ENCODE assay signal across 9 mouse cellular contexts in the genomic region with DNA sequence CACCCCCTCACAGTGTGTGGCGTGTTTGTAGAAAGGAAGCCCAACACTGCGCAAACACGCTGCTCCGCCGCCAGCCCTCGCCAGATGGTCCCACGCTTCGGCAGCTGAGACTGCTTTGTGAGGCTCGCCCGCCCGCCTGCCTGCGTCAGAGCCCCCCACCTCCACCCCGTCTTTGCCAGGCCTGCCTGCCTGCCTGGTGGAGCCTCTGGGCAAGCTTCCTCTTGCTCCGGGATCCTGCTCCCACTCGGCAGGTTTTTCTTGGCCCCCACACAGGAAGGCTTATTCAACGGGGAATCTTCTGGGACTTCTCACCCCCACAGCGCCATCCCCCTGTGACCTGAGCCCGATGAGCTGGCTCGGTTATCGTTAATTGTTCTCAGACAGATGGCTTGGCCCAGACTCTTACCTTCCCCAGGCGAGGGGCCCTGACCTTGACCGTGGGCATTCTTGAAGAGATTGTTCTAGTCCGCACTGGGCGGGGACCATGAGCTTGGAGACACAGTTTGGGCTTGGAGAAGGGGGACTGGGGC. TPM values are rescaled to one million over a fixed set of nuclear protein-coding genes. Genes with fewer than 3 reads are reported as not detected.
DNase-seq lines count a peak whose midpoint lies in the region; ATAC-seq and TF ChIP-seq lines count a peak whose summit lies in the region.
"Had no signal": no experiment of that assay in that cellular context is flagged by ENCODE, and none has a peak within 500 bp of the region (broad histone marks: within the 10 kb centered on the region; RNA-seq: fewer than 3 reads in every experiment).

No protein-coding gene starts in this region.

- peak overlapping the region; percentile 36 for H3K4me3 ChIP-seq in lung, embryonic 16.5 days (ENCODE audit: low read length)
- H3K4me3 ChIP-seq in lung, adult 2 months (replicated peaks; ENCODE audit: extremely low read depth, low read depth, low read length): no peak overlapping the region
- peak overlapping the region; percentile 15; the same call in 1 of the 2 replicates for H3K4me3 ChIP-seq in embryonic facial prominence, embryonic 12.5 days
- peak overlapping the region; percentile 17; the same call in 1 of the 2 replicates for H3K4me3 ChIP-seq in intestine, postnatal 0 days (ENCODE audit: low read depth, low read length)
- H3K4me3 ChIP-seq in limb, embryonic 10.5 days: peak overlapping the region; percentile 47
- peak overlapping the region; percentile 1; the same call in 1 of the 2 replicates for H3K4me3 ChIP-seq in thymus, adult 2 months (ENCODE audit: control insufficient read depth, insufficient read depth, low read length)
- H3K4me3 ChIP-seq: megakaryocyte, embryonic 14.5 days had no signal

- 5% methylated on average over 24 of the region's 24 CpGs for WGBS in lung, embryonic 16.5 days
- WGBS in lung, adult 2 months: 9% methylated on average over 24 of the region's 24 CpGs
- 3% methylated on average over 24 of the region's 24 CpGs for WGBS in embryonic facial prominence, embryonic 12.5 days
- 8% methylated on average over 24 of the region's 24 CpGs for WGBS in intestine, postnatal 0 days
- WGBS in limb, embryonic 10.5 days: 9% methylated on average over 24 of the region's 24 CpGs
- 10% methylated on average over 24 of the region's 24 CpGs for WGBS in thymus, adult 2 months

- H3K9ac ChIP-seq in lung, embryonic 16.5 days (ENCODE audit: low read length): peak overlapping the region; percentile 55
- peak overlapping the region; percentile 34 for H3K9ac ChIP-seq in embryonic facial prominence, embryonic 12.5 days
- no peak overlapping the region for H3K9ac ChIP-seq in intestine, postnatal 0 days (ENCODE audit: low read depth, low read length)

- H3K9me3 ChIP-seq in lung, embryonic 16.5 days (ENCODE audit: control insufficient read depth, low read length): no peaks in the 10 kb centered on the region
- no peaks in the 10 kb centered on the region for H3K9me3 ChIP-seq in embryonic facial prominence, embryonic 12.5 days
- no peaks in the 10 kb centered on the region for H3K9me3 ChIP-seq in intestine, postnatal 0 days (ENCODE audit: control insufficient read depth)
- no peaks in the 10 kb centered on the region for H3K9me3 ChIP-seq in limb, embryonic 10.5 days (replicated peaks)

- TF ChIP-seq POLR2A in lung, adult 2 months (IDR thresholded peaks at IDR 0.05; ENCODE audit: borderline replicate concordance, extremely low read depth, low read depth, low read length): no peak
- TF ChIP-seq POLR2A in thymus, adult 2 months (IDR thresholded peaks at IDR 0.05; ENCODE audit: control insufficient read depth, extremely low read depth, insufficient read depth, low read length, poor library complexity): no peak

- H3K27ac ChIP-seq in lung, embryonic 16.5 days (ENCODE audit: low read length): peak overlapping the region; percentile 61
- peak overlapping the region; percentile 87 for H3K27ac ChIP-seq in embryonic facial prominence, embryonic 12.5 days
- no peak overlapping the region for H3K27ac ChIP-seq in intestine, postnatal 0 days (ENCODE audit: low read depth, low read length)
- peak overlapping the region; percentile 91 for H3K27ac ChIP-seq in limb, embryonic 10.5 days
- peak overlapping the region; percentile 53; the same call in 1 of the 2 replicates for H3K27ac ChIP-seq in thymus, adult 2 months (ENCODE audit: control insufficient read depth, insufficient read depth, low read length)

- ATAC-seq in lung, embryonic 16.5 days (ENCODE audit: low read depth): peak; percentile 84
- ATAC-seq in embryonic facial prominence, embryonic 12.5 days (ENCODE audit: insufficient number of reproducible peaks, insufficient read depth, low FRiP score, low TSS enrichment): peak; percentile 80
- ATAC-seq in intestine, postnatal 0 days: no peak

- TF ChIP-seq CTCF in lung, adult 2 months (IDR thresholded peaks at IDR 0.05; ENCODE audit: insufficient read depth, low read length): no peak
- no peak for TF ChIP-seq CTCF in intestine, postnatal 0 days (IDR thresholded peaks at IDR 0.05; ENCODE audit: low read depth)
- TF ChIP-seq CTCF in thymus, adult 2 months (IDR thresholded peaks at IDR 0.05; ENCODE audit: borderline replicate concordance, control insufficient read depth, extremely low read depth, insufficient read depth, low read length, poor library complexity): no peak

- no peaks in the 10 kb centered on the region for H3K27me3 ChIP-seq in lung, embryonic 16.5 days (ENCODE audit: control insufficient read depth, insufficient read depth, low read depth, low read length)
- H3K27me3 ChIP-seq in embryonic facial prominence, embryonic 12.5 days: no peaks in the 10 kb centered on the region; the same call in 1 of the 2 replicates
- 0 out of 2 replicates have a peak, but pooled peaks cover 4% of the 10 kb centered on the region for H3K27me3 ChIP-seq in intestine, postnatal 0 days (replicated peaks; ENCODE audit: control insufficient read depth, insufficient read depth, low read length)
- peaks cover 26% of the 10 kb centered on the region for H3K27me3 ChIP-seq in limb, embryonic 10.5 days (ENCODE audit: low read depth, poor library complexity, severe bottlenecking)
- H3K27me3 ChIP-seq in thymus, adult 2 months (ENCODE audit: control insufficient read depth, insufficient read depth, low read length): no peaks in the 10 kb centered on the region

- no peak for DNase-seq in lung, adult 2 months
- peak; percentile 60 to 68 for DNase-seq in heart, adult 18-20 months
- peak; percentile 84 for DNase-seq in limb, embryonic 10.5 days (ENCODE audit: low spot score)
- peak; percentile 84 for DNase-seq in neural tube, embryonic 10.5 days (ENCODE audit: extremely low spot score, low spot score)
- DNase-seq in thymus, adult 2 months: peak; percentile 88

- H3K36me3 ChIP-seq in lung, embryonic 16.5 days (ENCODE audit: control insufficient read depth, insufficient read depth, low read length): no peaks in the 10 kb centered on the region
- H3K36me3 ChIP-seq in embryonic facial prominence, embryonic 12.5 days: no peaks in the 10 kb centered on the region
- H3K36me3 ChIP-seq in intestine, postnatal 0 days (ENCODE audit: control insufficient read depth, insufficient read depth): no peaks in the 10 kb centered on the region
- no peaks in the 10 kb centered on the region for H3K36me3 ChIP-seq in limb, embryonic 10.5 days
- H3K36me3 ChIP-seq in thymus, adult 2 months (ENCODE audit: control insufficient read depth, insufficient read depth, low read length): no peaks in the 10 kb centered on the region

- H3K4me1 ChIP-seq in lung, embryonic 16.5 days (replicated peaks; ENCODE audit: control insufficient read depth, insufficient read depth, low read length): peaks cover 13% of the 10 kb centered on the region
- H3K4me1 ChIP-seq in lung, adult 2 months (ENCODE audit: control insufficient read depth, insufficient read depth, low read length): peaks cover 3% of the 10 kb centered on the region
- H3K4me1 ChIP-seq in embryonic facial prominence, embryonic 12.5 days: peaks cover 16% of the 10 kb centered on the region
- no peaks in the 10 kb centered on the region for H3K4me1 ChIP-seq in intestine, postnatal 0 days (replicated peaks; ENCODE audit: control insufficient read depth, insufficient read depth, low read length)
- peaks cover 28% of the 10 kb centered on the region for H3K4me1 ChIP-seq in limb, embryonic 10.5 days
- H3K4me1 ChIP-seq in thymus, adult 2 months (replicated peaks; ENCODE audit: control insufficient read depth, insufficient read depth, low read length): peaks cover 17% of the 10 kb centered on the region

- H3K4me2 ChIP-seq in lung, embryonic 16.5 days (ENCODE audit: low read depth, low read length): peak overlapping the region; percentile 50
- H3K4me2 ChIP-seq in embryonic facial prominence, embryonic 12.5 days (replicated peaks): peak overlapping the region; percentile 46
- H3K4me2 ChIP-seq in intestine, postnatal 0 days (replicated peaks; ENCODE audit: low read depth): peak overlapping the region; percentile 52

RNA-seq across cellular contexts. Expression of gene Ncor2, which starts 37.0 kb away (rescaled TPM):
- polyA plus RNA-seq in lung, embryonic 16.5 days (2015; fragmentation: Nextera tagmentation; extraction: Ambion mirVana): 20.3 and 27.3 TPM in 2 replicates
- polyA plus RNA-seq in lung, adult 2 months (2012; rRNA removed): 65.5 and 78.9 TPM in 2 replicates
- 31.6 and 33.4 TPM in 2 replicates for polyA plus RNA-seq in embryonic facial prominence, embryonic 12.5 days (2016; fragmentation: Nextera tagmentation; extraction: Ambion mirVana)
- 10 to 100 TPM; 65.9 to 68.9 TPM for total RNA-seq in heart, adult 18-20 months (2021)
- 7.1 and 7.6 TPM in 2 replicates for polyA plus RNA-seq in intestine, postnatal 0 days (2015; fragmentation: Nextera tagmentation; extraction: Ambion mirVana)
- polyA plus RNA-seq in limb, embryonic 10.5 days (2016; fragmentation: Nextera tagmentation; extraction: Ambion mirVana): 22.4 and 26.8 TPM in 2 replicates
- 75.8 and 98.4 TPM in 2 replicates for polyA plus RNA-seq in thymus, adult 2 months (2012; rRNA removed)
